Mouse (Mus musculus): ENCODE results near the gene Ndufs5.

DNA sequence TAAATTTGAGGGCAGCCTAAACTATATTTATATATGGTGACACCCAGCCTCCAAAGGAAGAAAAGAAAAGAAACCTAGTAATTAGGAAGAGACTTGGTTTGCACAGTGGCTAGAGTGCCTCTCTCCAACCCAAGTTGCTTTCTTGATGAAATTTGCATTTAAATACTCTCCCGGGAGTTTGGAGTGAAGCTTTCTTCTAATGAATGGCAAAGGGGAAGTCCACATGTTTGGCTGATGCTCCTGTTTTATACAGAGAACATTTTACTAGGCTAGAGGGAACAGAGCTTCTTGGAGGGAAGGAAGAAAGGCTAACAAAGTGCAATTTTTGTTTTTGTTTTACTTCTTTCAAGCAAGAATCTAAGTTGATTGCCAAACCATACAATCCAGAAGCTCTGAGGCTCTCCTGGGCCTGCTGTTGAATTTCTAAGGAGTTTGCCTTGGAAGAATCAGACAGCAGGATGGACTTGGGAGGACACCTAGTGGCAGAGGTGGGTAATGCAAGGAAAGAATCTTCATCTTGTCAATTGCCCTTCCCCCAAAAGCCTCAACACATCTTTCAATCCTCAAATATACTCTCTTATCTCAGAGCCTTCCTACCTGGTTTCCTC lies 50.6 kb downstream of the Ndufs5 start:
- TF ChIP-seq CTCF (IDR thresholded peaks at IDR 0.05; ENCODE audit: low read depth, low read length) (peak; percentile 59; the same call in 1 of the 2 replicates), POLR2A (IDR thresholded peaks at IDR 0.05; ENCODE audit: borderline replicate concordance, low read depth, low read length) (no peak)

Data from bone marrow macrophage, adult 2 months (primary cell).